Comparison of ENCODE assay signal across 17 mouse cellular contexts in the genomic region with DNA sequence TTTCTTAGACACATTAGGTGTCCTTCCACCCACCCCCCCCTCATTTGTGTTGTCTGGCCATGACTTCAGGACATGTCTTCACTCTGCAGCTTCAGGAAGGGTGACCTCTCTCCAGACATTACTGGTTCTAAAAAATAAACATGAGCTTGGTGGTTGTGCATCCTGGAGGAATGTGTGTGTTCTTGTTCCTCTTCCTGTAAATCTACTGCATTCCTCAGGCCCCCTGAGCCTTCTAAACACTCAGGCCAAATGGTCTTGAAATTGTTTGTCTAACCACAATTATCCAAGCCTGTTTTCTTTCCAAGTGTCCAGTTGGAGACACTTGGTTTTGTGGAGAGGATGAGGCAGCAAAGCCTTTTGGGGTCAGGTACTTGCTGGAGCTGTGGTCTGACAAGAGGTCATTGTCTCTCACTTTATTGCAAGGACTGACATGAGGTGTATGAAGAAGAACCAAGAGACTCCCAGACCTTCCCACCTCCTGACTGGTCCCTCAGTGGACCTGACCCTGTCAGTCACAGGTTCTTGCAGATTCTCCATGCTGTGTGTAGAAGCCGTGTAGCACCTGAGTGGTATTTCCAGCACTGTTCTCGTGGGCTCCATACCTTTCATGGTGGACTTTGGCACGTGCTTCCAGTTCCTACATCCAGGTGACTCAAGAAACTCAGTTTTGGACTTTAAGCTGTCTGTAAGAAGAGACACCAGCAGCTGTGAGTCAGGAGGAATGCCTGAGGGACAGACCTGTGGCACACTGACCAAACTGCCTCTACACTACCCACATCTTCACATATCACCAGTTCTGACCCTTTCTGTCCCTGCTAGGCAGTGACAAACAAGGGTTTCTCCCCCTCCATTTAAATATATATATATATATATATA. TPM values are rescaled to one million over a fixed set of nuclear protein-coding genes. Genes with fewer than 3 reads are reported as not detected.
DNase-seq lines count a peak whose midpoint lies in the region; ATAC-seq and TF ChIP-seq lines count a peak whose summit lies in the region.
"Had no signal": no experiment of that assay in that cellular context is flagged by ENCODE, and none has a peak within 500 bp of the region (broad histone marks: within the 10 kb centered on the region; RNA-seq: fewer than 3 reads in every experiment).

No protein-coding gene starts in this region.

- no peak overlapping the region for H3K4me3 ChIP-seq in heart, adult 2 months
- H3K4me3 ChIP-seq in stomach, embryonic 16.5 days (replicated peaks; ENCODE audit: low read length): no peak overlapping the region
- H3K4me3 ChIP-seq in stomach, postnatal 0 days (ENCODE audit: low read depth, low read length): no peak overlapping the region
- no peak overlapping the region for H3K4me3 ChIP-seq in intestine, embryonic 16.5 days (ENCODE audit: low read length)
- H3K4me3 ChIP-seq: embryonic facial prominence, embryonic 13.5 days; forebrain, embryonic 10.5 days; liver, embryonic 15.5 days; megakaryocyte, embryonic 14.5 days; neural tube, embryonic 12.5 days had no signal

- peaks cover 5% of the 10 kb centered on the region for H3K36me3 ChIP-seq in heart, adult 2 months (ENCODE audit: control insufficient read depth, insufficient read depth, low read length)
- H3K36me3 ChIP-seq in stomach, embryonic 16.5 days (ENCODE audit: control insufficient read depth, insufficient read depth, low read length): no peaks in the 10 kb centered on the region
- no peaks in the 10 kb centered on the region for H3K36me3 ChIP-seq in stomach, postnatal 0 days (ENCODE audit: control insufficient read depth, insufficient read depth, low read length)
- no peaks in the 10 kb centered on the region for H3K36me3 ChIP-seq in intestine, embryonic 16.5 days (ENCODE audit: control insufficient read depth, insufficient read depth, low read length)
- H3K36me3 ChIP-seq: embryonic facial prominence, embryonic 13.5 days; forebrain, embryonic 10.5 days; liver, embryonic 15.5 days; neural tube, embryonic 12.5 days had no signal

- no peak for TF ChIP-seq EP300 in heart, adult 2 months (IDR thresholded peaks at IDR 0.05; ENCODE audit: insufficient read depth, low read depth, low read length)
- TF ChIP-seq EP300 in stomach, postnatal 0 days (optimal IDR thresholded peaks at IDR 0.05): no peak

- DNase-seq in heart, adult 2 months: no peak
- DNase-seq in heart, postnatal 10 days: no peak
- DNase-seq in stomach, postnatal 0 days (ENCODE audit: low spot score): no peak
- DNase-seq in yolk sac, embryonic 10.5 days (ENCODE audit: low spot score): peak; percentile 27
- no peak for DNase-seq in frontal cortex, postnatal 10 days (ENCODE audit: low spot score in 2 of 2)
- DNase-seq in natural killer cell, adult 2 months (ENCODE audit: low spot score in 2 of 2): no peak
- DNase-seq: B cell, adult 2 months; cerebellum, adult 9-10 months; gastrocnemius, postnatal 36 days; lung, postnatal 10 days had no signal

- no peak for TF ChIP-seq CTCF in heart, adult 2 months (IDR thresholded peaks at IDR 0.05)
- TF ChIP-seq CTCF in stomach, postnatal 0 days (IDR thresholded peaks at IDR 0.05; ENCODE audit: low read depth): no peak

- H3K4me2 ChIP-seq in stomach, embryonic 16.5 days (ENCODE audit: low read depth, low read length): no peak overlapping the region
- no peak overlapping the region for H3K4me2 ChIP-seq in stomach, postnatal 0 days (replicated peaks; ENCODE audit: low read depth)
- no peak overlapping the region for H3K4me2 ChIP-seq in intestine, embryonic 16.5 days (ENCODE audit: low read depth, low read length)
- H3K4me2 ChIP-seq: embryonic facial prominence, embryonic 13.5 days; liver, embryonic 15.5 days; neural tube, embryonic 12.5 days had no signal

- WGBS in heart, adult 2 months: 86% methylated on average over 3 of the region's 3 CpGs
- 88% methylated on average over 3 of the region's 3 CpGs for WGBS in stomach, embryonic 16.5 days
- WGBS in stomach, postnatal 0 days: 81% methylated on average over 3 of the region's 3 CpGs
- WGBS in intestine, embryonic 16.5 days: 77% methylated on average over 3 of the region's 3 CpGs

- ATAC-seq in stomach, embryonic 16.5 days (ENCODE audit: insufficient read depth, low FRiP score): no peak
- ATAC-seq in stomach, postnatal 0 days (ENCODE audit: low FRiP score, low TSS enrichment): no peak
- peak; percentile 52 for ATAC-seq in intestine, embryonic 16.5 days

- TF ChIP-seq POLR2A in heart, adult 2 months (IDR thresholded peaks at IDR 0.05; ENCODE audit: insufficient read depth, low read depth, low read length): no peak

- intact Hi-C loops in heart, adult 2 months (cut with DNase I): loop anchor here (5.0 kb wide), 1 partner anchor 40 kb away; a partner anchor contains a TSS
- intact Hi-C loops in heart, postnatal 10 days (cut with DNase I): loop anchor here (1.0 kb wide), 1 partner anchor 12 kb away; no protein-coding TSS in a partner anchor

- H3K9me3 ChIP-seq in stomach, embryonic 16.5 days (replicated peaks; ENCODE audit: control insufficient read depth, low read length): no peaks in the 10 kb centered on the region
- no peaks in the 10 kb centered on the region for H3K9me3 ChIP-seq in stomach, postnatal 0 days (ENCODE audit: control insufficient read depth, low read length)
- no peaks in the 10 kb centered on the region for H3K9me3 ChIP-seq in intestine, embryonic 16.5 days (ENCODE audit: control insufficient read depth, low read length)
- H3K9me3 ChIP-seq: embryonic facial prominence, embryonic 13.5 days; forebrain, embryonic 10.5 days; liver, embryonic 15.5 days; megakaryocyte, embryonic 14.5 days; neural tube, embryonic 12.5 days had no signal

- peak overlapping the region; percentile 58 for H3K27ac ChIP-seq in heart, adult 2 months
- peak overlapping the region; percentile 7; the same call in 1 of the 2 replicates for H3K27ac ChIP-seq in stomach, embryonic 16.5 days (ENCODE audit: low read length)
- H3K27ac ChIP-seq in stomach, postnatal 0 days (replicated peaks): no peak overlapping the region
- no peak overlapping the region for H3K27ac ChIP-seq in intestine, embryonic 16.5 days (ENCODE audit: low read length)
- H3K27ac ChIP-seq: embryonic facial prominence, embryonic 13.5 days; forebrain, embryonic 10.5 days; liver, embryonic 15.5 days; neural tube, embryonic 12.5 days had no signal

- no peaks in the 10 kb centered on the region for H3K79me2 ChIP-seq in heart, adult 2 months (replicated peaks; ENCODE audit: control insufficient read depth, insufficient read depth, low read length)

- H3K4me1 ChIP-seq in heart, adult 2 months (ENCODE audit: control insufficient read depth, insufficient read depth, low read length): peaks cover 6% of the 10 kb centered on the region
- H3K4me1 ChIP-seq in stomach, embryonic 16.5 days (ENCODE audit: control insufficient read depth, insufficient read depth, low read length): 0 out of 2 replicates have a peak, but pooled peaks cover 2% of the 10 kb centered on the region
- H3K4me1 ChIP-seq in stomach, postnatal 0 days (replicated peaks; ENCODE audit: control insufficient read depth, insufficient read depth): no peaks in the 10 kb centered on the region
- H3K4me1 ChIP-seq in intestine, embryonic 16.5 days (ENCODE audit: control insufficient read depth, insufficient read depth, low read length): no peaks in the 10 kb centered on the region
- H3K4me1 ChIP-seq: embryonic facial prominence, embryonic 13.5 days; forebrain, embryonic 10.5 days; liver, embryonic 15.5 days; neural tube, embryonic 12.5 days had no signal

- H3K9ac ChIP-seq in heart, adult 2 months (ENCODE audit: low read depth, low read length): no peak overlapping the region
- H3K9ac ChIP-seq in stomach, embryonic 16.5 days (ENCODE audit: low read length): no peak overlapping the region
- H3K9ac ChIP-seq in stomach, postnatal 0 days (ENCODE audit: low read length): no peak overlapping the region
- H3K9ac ChIP-seq in intestine, embryonic 16.5 days (ENCODE audit: low read depth, low read length): no peak overlapping the region
- H3K9ac ChIP-seq: embryonic facial prominence, embryonic 13.5 days; liver, embryonic 15.5 days; neural tube, embryonic 12.5 days had no signal

- no peaks in the 10 kb centered on the region for H3K27me3 ChIP-seq in heart, adult 2 months (ENCODE audit: control insufficient read depth, insufficient read depth, low read length)
- H3K27me3 ChIP-seq in stomach, embryonic 16.5 days (ENCODE audit: control insufficient read depth, insufficient read depth, low read length): no peaks in the 10 kb centered on the region
- H3K27me3 ChIP-seq in stomach, postnatal 0 days (ENCODE audit: control insufficient read depth, insufficient read depth, low read length): no peaks in the 10 kb centered on the region
- no peaks in the 10 kb centered on the region for H3K27me3 ChIP-seq in intestine, embryonic 16.5 days (replicated peaks; ENCODE audit: control insufficient read depth, insufficient read depth, low read length)
- H3K27me3 ChIP-seq: embryonic facial prominence, embryonic 13.5 days; liver, embryonic 15.5 days; megakaryocyte, embryonic 14.5 days; neural tube, embryonic 12.5 days had no signal

RNA-seq across cellular contexts. Expression of a gene that starts 40.8 kb away (rescaled TPM):
- 1,000 to 10,000 TPM; 1,721 to 1,764 TPM for total RNA-seq in heart, adult 2 months (2021)
- 1,853 and 3,161 TPM in 2 replicates for polyA plus RNA-seq in heart, adult 2 months (2012; rRNA removed)
- total RNA-seq in heart, postnatal 10 days (2021): 1,000 to 10,000 TPM; 1,415 to 1,605 TPM
- 91.2 and 98.1 TPM in 2 replicates for polyA plus RNA-seq in stomach, embryonic 16.5 days (2015; fragmentation: Nextera tagmentation; extraction: Ambion mirVana)
- polyA plus RNA-seq in stomach, postnatal 0 days (2015; fragmentation: Nextera tagmentation; extraction: Ambion mirVana): 124 and 126 TPM in 2 replicates
- 51.2 and 58.4 TPM in 2 replicates for polyA plus RNA-seq in intestine, embryonic 16.5 days (2015; fragmentation: Nextera tagmentation; extraction: Ambion mirVana)

Comparison
In these comparisons a context has a peak if more than half of its experiments do, and no peak if none do; other contexts are left out.
1. H3K27ac ChIP-seq: peak in heart, adult 2 months (single experiment) and stomach, embryonic 16.5 days (single experiment); none in stomach, postnatal 0 days (single experiment) and intestine, embryonic 16.5 days (single experiment).
2. RNA of a gene that starts 40.8 kb away (polyA plus RNA-seq): 1,853 to 3,161 TPM in heart, adult 2 months; 124 to 126 TPM in stomach, postnatal 0 days, 91.2 to 98.1 TPM in stomach, embryonic 16.5 days and 51.2 to 58.4 TPM in intestine, embryonic 16.5 days; every median in the first group is over 10 times any median in the second.